Mouse (Mus musculus) heart, adult 2 months (tissue): ENCODE results near the gene Slc5a6. TPM values are rescaled to one million over a fixed set of nuclear protein-coding genes. Genes with fewer than 3 reads are reported as not detected.
A peak's percentile ranks its signal among the peaks of the same experiment; 100 is the strongest.
"Not testable (repeated sequence)": the region's sequence is repeated elsewhere in the genome, so short reads cannot be mapped to it uniquely, and the experiment has no call there.

Source experiments
- DNase-seq, 2 experiments: peaks; one replicate each; pipeline ENCODE4 v3.0.0; 2021
- H3K27ac ChIP-seq: fragments of 200-600 bp; 2 replicates; pipeline ENCODE4 v1.8.1; 2022
- H3K27me3 ChIP-seq: fragments of 200-500 bp; 2 replicates; pipeline ENCODE4 v1.6.1; 2012; ENCODE audit warnings: mild to moderate bottlenecking, low read length, inconsistent platforms, mixed read lengths; ENCODE audit not compliant: control insufficient read depth, insufficient read depth
- H3K36me3 ChIP-seq: fragments of 200-500 bp; 2 replicates; pipeline ENCODE4 v1.6.1; 2012; ENCODE audit warnings: low read length, inconsistent platforms; ENCODE audit not compliant: control insufficient read depth, insufficient read depth
- H3K4me1 ChIP-seq: fragments of 200-500 bp; 2 replicates; pipeline ENCODE4 v1.6.1; 2011; ENCODE audit warnings: low read length; ENCODE audit not compliant: control insufficient read depth, insufficient read depth
- H3K4me3 ChIP-seq: fragments of 200-600 bp; 2 replicates; pipeline ENCODE4 v1.8.1; 2022
- H3K79me2 ChIP-seq: fragments of 200-500 bp; replicated peaks from 2 replicates; pipeline ENCODE4 v1.6.1; 2012; ENCODE audit warnings: mild to moderate bottlenecking, inconsistent platforms, low read length, moderate library complexity, mixed read lengths; ENCODE audit not compliant: control insufficient read depth, insufficient read depth
- H3K9ac ChIP-seq: fragments of 200-500 bp; 2 replicates; pipeline ENCODE4 v1.6.1; 2012; ENCODE audit warnings: low read depth, mild to moderate bottlenecking, control low read depth, inconsistent platforms, low read length, mixed read lengths
- CTCF ChIP-seq: fragments of 200-600 bp; IDR thresholded peaks from 2 replicates; pipeline ENCODE4 v1.8.1; 2022; ENCODE audit warnings: antibody characterized with exemption, mild to moderate bottlenecking, moderate library complexity
- EP300 ChIP-seq: fragments of 200-500 bp; IDR thresholded peaks from 2 replicates; pipeline ENCODE4 v1.6.1; 2011; ENCODE audit warnings: low read depth, low read length, control low read depth; ENCODE audit not compliant: insufficient read depth
- POLR2A ChIP-seq: fragments of 200-500 bp; IDR thresholded peaks from 2 replicates; pipeline ENCODE4 v1.6.1; 2011; ENCODE audit warnings: mild to moderate bottlenecking, low read depth, low read length, control low read depth; ENCODE audit not compliant: insufficient read depth
- WGBS: fragments of 180-500 bp; shearing (Covaris S2); methylation state at CpG from one replicate; pipeline ENCODE4 v1.1.7; 2018; 5-methylcytosine and 5-hydroxymethylcytosine counted together
- intact Hi-C: fragments of 180-260 bp; cut with DNase I; formaldehyde crosslinking; loops from one replicate; pipeline ENCODE4 v1.15.1; 2025
- polyA plus RNA-seq: library from polyadenylated mRNA; depleted of rRNA; stranded (reverse); fragments of >200 nt; gene quantifications from 2 replicates; pipeline ENCODE4 v1.2.3, GENCODE M21; 2012
- total RNA-seq, 2 experiments: library from RNA; stranded (reverse); gene quantifications; 2 replicates each; pipeline ENCODE4 v1.2.3; 2021

Gene Slc5a6
- total and polyA plus RNA-seq, 3 experiments, result 11.8 to 25.5 (median 13.2) TPM

DNA sequence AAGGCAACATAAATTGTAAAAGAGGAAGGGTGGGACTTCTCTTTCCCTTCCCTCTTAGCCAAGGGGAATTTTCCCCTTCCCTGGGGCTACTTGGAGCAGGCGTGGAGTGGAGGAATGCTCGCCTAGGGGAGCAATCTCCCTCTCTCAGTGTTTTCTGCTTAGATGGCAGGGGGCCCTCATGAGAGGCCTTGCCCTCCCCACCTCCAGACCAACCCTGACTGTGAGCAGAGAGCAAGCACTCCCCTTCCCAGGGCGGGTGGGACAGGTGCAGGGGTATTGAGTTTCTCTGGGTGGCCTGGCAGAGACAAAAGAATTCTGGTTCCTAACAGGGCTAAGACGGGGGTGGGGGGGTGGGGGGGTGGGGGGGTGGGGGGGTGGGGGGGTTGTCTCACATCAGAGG is 25.5 kb downstream of the Slc5a6 start:
- Histone ChIP-seq H3K27ac (no peak overlapping the region), H3K9ac (no peak overlapping the region), H3K36me3 (no peaks in the 10 kb centered on the region), H3K27me3 (no peaks in the 10 kb centered on the region), H3K4me1 (no peaks in the 10 kb centered on the region; the same call in 1 of the 2 replicates), H3K79me2 (no peaks in the 10 kb centered on the region), H3K4me3 (no peak overlapping the region)
- TF ChIP-seq CTCF, result no peak
- no peak for TF ChIP-seq EP300
- no peak for TF ChIP-seq POLR2A
- intact Hi-C loops, result no loop called here
- DNase-seq, result no peak
- 34% methylated on average over 4 of the region's 4 CpGs for WGBS

DNA sequence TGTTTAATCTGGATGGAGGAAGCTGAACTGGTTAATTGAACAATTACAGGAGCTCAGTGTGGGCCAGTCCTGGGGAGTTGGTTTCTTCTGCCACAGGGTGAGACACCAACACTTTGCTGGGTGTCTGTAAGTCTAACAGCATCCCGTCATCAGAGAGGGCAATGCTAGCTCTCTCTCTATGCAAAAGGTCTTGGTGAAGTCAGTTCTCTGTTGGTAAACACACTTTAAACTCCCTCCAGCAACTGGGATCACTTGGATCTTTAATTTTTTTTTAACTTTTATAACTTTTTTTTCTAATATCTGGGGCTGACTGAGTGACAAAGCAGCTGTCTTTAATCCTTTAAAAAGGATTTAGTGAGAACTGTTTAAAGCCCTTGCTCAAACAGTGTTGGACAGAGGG is 26.0 kb downstream of the Slc5a6 start:
- Histone ChIP-seq H3K9ac (no peak overlapping the region), H3K4me3 (no peak overlapping the region), H3K36me3 (no peaks in the 10 kb centered on the region), H3K79me2 (no peaks in the 10 kb centered on the region), H3K27me3 (no peaks in the 10 kb centered on the region), H3K27ac (no peak overlapping the region), H3K4me1 (no peaks in the 10 kb centered on the region; the same call in 1 of the 2 replicates)
- WGBS, result 78% methylated on average over 1 of the region's 1 CpGs
- TF ChIP-seq EP300 (no peak), POLR2A (no peak), CTCF (no peak)
- intact Hi-C loops, result no loop called here
- no peak for DNase-seq

DNA sequence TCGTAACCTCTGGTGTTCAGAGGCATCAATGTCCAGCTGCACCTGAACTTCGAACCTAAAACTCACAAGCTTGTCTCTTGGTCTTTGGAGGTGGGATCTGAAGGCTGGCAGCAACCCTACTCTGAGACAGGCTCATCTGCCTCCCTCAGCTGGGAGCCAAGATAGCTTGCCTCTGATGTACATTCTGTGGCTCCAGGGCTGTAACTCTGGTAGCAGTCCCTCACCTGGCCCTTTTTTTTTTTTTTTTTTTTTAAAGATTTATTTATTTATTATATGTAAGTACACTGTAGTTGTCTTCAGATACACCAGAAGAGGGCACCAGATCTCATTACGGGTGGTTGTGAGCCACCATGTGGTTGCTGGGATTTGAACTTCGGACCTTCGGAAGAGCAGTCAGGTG is 26.9 kb downstream of the Slc5a6 start:
- 84% methylated on average over 5 of the region's 5 CpGs for WGBS
- H3K79me2 ChIP-seq, H3K4me1 ChIP-seq, DNase-seq, H3K27me3 ChIP-seq, H3K9ac ChIP-seq, intact Hi-C loops, H3K4me3 ChIP-seq, H3K27ac ChIP-seq, H3K36me3 ChIP-seq: not testable (repeated sequence)

DNA sequence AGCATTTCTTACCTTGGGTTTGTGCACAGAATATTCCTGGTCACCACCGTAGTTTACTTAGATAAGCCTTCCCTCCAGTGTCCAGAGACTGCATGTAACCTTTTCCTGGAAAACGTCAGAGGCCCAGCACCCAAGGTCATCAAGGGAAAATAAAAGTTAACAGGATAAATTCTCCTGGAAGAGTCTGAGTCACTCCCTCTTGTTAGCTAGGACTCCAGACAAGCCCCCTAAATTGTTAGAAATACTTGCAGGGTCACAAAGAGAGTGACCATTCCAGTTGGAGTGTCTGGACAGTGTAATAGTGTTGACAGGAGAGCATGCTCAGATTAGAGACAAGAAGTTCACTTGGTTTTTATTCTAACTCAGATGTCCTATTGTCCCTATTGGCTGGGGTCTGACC is 32.8 kb downstream of the Slc5a6 start:
- WGBS, result 16% methylated on average over 2 of the region's 2 CpGs
- Histone ChIP-seq H3K27ac (no peak overlapping the region), H3K9ac (no peak overlapping the region), H3K79me2 (no peaks in the 10 kb centered on the region), H3K27me3 (no peaks in the 10 kb centered on the region), H3K36me3 (no peaks in the 10 kb centered on the region), H3K4me1 (no peaks in the 10 kb centered on the region), H3K4me3 (no peak overlapping the region)
- no peak for TF ChIP-seq POLR2A
- TF ChIP-seq CTCF, result no peak
- no peak for TF ChIP-seq EP300
- intact Hi-C loops, result no loop called here
- DNase-seq, result no peak

DNA sequence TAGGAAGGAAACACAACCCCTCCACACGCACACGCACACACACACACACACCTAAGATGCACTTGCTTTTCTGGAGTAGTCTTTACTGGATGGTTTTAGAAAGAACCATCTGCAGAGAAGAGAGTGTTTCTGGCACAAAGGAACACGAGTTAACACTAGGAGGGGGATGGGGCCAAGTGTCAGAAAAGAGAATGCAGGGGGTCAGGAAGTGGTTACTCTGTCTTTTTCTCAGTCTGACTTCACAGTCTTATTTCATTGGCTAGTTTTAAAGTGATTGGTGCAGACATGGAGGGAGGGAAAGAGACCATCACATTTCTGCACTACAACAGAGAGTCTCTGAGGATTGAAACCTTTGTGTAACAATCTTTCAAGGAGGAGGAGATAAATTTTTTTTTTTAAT is 36.0 kb downstream of the Slc5a6 start:
- Histone ChIP-seq H3K79me2 (no peaks in the 10 kb centered on the region), H3K4me1 (no peaks in the 10 kb centered on the region), H3K27me3 (no peaks in the 10 kb centered on the region), H3K27ac (no peak overlapping the region), H3K36me3 (no peaks in the 10 kb centered on the region), H3K9ac (no peak overlapping the region), H3K4me3 (no peak overlapping the region)
- TF ChIP-seq EP300 (no peak), POLR2A (no peak), CTCF (no peak)
- WGBS, result 67% methylated on average over 3 of the region's 3 CpGs
- no peak for DNase-seq
- intact Hi-C loops, result no loop called here

DNA sequence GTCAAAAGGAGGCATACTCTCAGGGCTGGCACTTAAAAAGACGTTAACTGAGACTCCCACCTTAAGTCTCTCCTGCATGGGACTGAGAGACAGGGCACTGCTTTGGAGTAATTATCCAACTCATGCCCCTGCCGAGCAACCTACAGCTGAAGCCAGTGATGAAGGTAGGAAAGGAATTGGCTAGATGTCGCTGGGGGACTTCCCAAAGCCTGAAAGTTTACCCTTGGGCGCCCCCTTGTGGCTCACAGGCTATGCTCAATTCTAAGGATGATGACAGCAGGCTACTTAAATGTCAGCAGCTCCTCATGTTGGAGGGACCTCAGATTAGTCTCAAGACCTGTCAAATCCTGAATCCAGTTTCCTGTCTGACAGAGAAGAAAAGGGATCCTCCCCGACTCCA is 44.5 kb downstream of the Slc5a6 start:
- peak; percentile 82 to 91 for DNase-seq
- 2% methylated on average over 5 of the region's 5 CpGs for WGBS
- Histone ChIP-seq H3K4me3 (no peak overlapping the region), H3K9ac (no peak overlapping the region), H3K27me3 (no peaks in the 10 kb centered on the region), H3K79me2 (no peaks in the 10 kb centered on the region), H3K27ac (no peak overlapping the region), H3K4me1 (no peaks in the 10 kb centered on the region; the same call in 1 of the 2 replicates), H3K36me3 (no peaks in the 10 kb centered on the region)
- intact Hi-C loops, result no loop called here
- no peak for TF ChIP-seq POLR2A
- peak; percentile 97 for TF ChIP-seq CTCF
- TF ChIP-seq EP300, result 0 out of 2 replicates have a peak, but pooled peaks have one; percentile 45

DNA sequence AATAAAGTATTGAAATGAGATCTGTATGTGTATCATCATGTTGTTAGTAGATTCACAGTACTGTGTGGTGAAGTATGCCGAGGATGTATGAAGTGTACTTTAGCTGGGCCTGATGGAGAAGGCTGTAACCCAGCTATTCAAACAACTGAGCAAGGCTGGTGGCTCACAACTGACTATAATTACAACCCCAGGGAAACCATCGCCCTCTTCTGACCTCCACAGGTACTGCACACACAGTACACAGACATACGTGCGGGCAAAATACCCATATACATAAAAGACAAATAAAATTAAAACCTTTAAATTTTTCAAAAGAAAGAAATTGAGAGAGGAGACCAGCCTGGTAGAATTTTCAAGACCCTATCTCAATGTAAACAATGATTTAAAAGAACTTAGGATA is 47.2 kb downstream of the Slc5a6 start:
- Histone ChIP-seq H3K4me3 (no peak overlapping the region), H3K36me3 (no peaks in the 10 kb centered on the region), H3K27ac (no peak overlapping the region), H3K9ac (no peak overlapping the region), H3K79me2 (no peaks in the 10 kb centered on the region), H3K4me1 (no peaks in the 10 kb centered on the region; the same call in 1 of the 2 replicates), H3K27me3 (no peaks in the 10 kb centered on the region)
- no peak for DNase-seq
- TF ChIP-seq EP300 (no peak), CTCF (peak; percentile 42)
- intact Hi-C loops, result no loop called here
- WGBS, result 82% methylated on average over 4 of the region's 4 CpGs
